Mouse (Mus musculus): ENCODE data around the gene Sgcd. TPM values are rescaled to one million over a fixed set of nuclear protein-coding genes. Genes with fewer than 3 reads are reported as not detected.

Gene Sgcd
- 4.5 and 6.4 TPM in 2 replicates for polyA plus RNA-seq (2015; fragmentation: Nextera tagmentation; extraction: Ambion mirVana)

- H3K9ac ChIP-seq = peak within 1 kb of the TSS; percentile 86
- no peaks in the 10 kb centered on the region for H3K9me3 ChIP-seq
- peak within 1 kb of the TSS; percentile 90 for H3K27ac ChIP-seq (replicated peaks)
- peaks cover 28% of the 10 kb centered on the region for H3K4me1 ChIP-seq (replicated peaks)
- H3K27me3 ChIP-seq = peaks cover 4% of the 10 kb centered on the region; the same call in 1 of the 2 replicates
- ATAC-seq (ENCODE audit: low FRiP score, low read depth) = peak; percentile 90
- H3K4me2 ChIP-seq = peak within 1 kb of the TSS; percentile 89
- peak within 1 kb of the TSS; percentile 78 for H3K4me3 ChIP-seq
- under 1% methylated on average over 54 of the region's 67 CpGs for whole genome bisulfite sequencing
- H3K36me3 ChIP-seq = no peaks in the 10 kb centered on the region
Observed at GRCm38 (mm10) chr11:47988697-47989533, at the start of gene Sgcd. Sgcd (minus strand) TSS chr11:47988969.

- 62% methylated on average over 4 of the region's 4 CpGs for WGBS
- no peak for ATAC-seq (ENCODE audit: low FRiP score, low read depth)
- H3K4me3 ChIP-seq = no peak overlapping the region
- no peaks in the 10 kb centered on the region for H3K27me3 ChIP-seq
- H3K36me3 ChIP-seq = no peaks in the 10 kb centered on the region
- H3K9me3 ChIP-seq = no peaks in the 10 kb centered on the region
- no peak overlapping the region for H3K9ac ChIP-seq
- no peaks in the 10 kb centered on the region for H3K4me1 ChIP-seq (replicated peaks)
- H3K4me2 ChIP-seq = no peak overlapping the region
- no peak overlapping the region for H3K27ac ChIP-seq (replicated peaks)
Observed at GRCm38 (mm10) chr11:48038051-48038450, 49.3 kb upstream of the Sgcd start.

GRCm38 (mm10) chr11:48012836-48013235 is 24.1 kb upstream of the Sgcd start:
- Histone ChIP-seq H3K9ac (no peak overlapping the region), H3K4me1 (replicated peaks) (no peaks in the 10 kb centered on the region), H3K9me3 (no peaks in the 10 kb centered on the region), H3K36me3 (no peaks in the 10 kb centered on the region), H3K4me2 (no peak overlapping the region), H3K27ac (replicated peaks) (no peak overlapping the region), H3K4me3 (no peak overlapping the region), H3K27me3 (no peaks in the 10 kb centered on the region)
- ATAC-seq (ENCODE audit: low FRiP score, low read depth) = no peak
- 54% methylated on average over 3 of the region's 3 CpGs for WGBS

DNA sequence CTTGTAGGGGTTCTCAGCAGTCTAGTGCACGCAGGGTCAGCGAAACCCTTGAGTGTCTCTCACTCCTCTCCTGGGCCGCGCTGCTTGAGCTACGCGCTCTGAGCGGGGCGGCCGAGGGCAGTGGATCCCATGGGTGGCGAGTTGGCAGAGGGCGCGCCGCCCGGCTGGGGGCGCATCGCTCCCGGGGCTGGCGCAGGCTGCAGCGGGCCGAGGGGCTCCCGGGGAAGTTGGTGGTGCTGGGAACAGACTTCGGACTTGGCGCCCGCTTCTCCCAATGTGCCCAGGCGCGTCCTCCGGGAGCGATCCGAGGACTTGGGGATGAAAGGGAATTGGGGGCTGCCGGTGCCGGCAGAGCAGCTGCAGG is 454 bp downstream of the Sgcd start:
- Histone ChIP-seq H3K27me3 (peaks cover 4% of the 10 kb centered on the region; the same call in 1 of the 2 replicates), H3K4me2 (peak overlapping the region; percentile 89), H3K9ac (peak overlapping the region; percentile 86), H3K4me3 (peak overlapping the region; percentile 78), H3K27ac (replicated peaks) (peak overlapping the region; percentile 90), H3K4me1 (replicated peaks) (peaks cover 28% of the 10 kb centered on the region), H3K9me3 (no peaks in the 10 kb centered on the region), H3K36me3 (no peaks in the 10 kb centered on the region)
- under 1% methylated on average over 30 of the region's 31 CpGs for WGBS
- peak; percentile 83 for ATAC-seq (ENCODE audit: low FRiP score, low read depth)

GRCm38 (mm10) chr11:47987893-47988267 is 889 bp downstream of the Sgcd start:
- ATAC-seq (ENCODE audit: low FRiP score, low read depth) = no peak
- Histone ChIP-seq H3K27me3 (peaks cover 4% of the 10 kb centered on the region; the same call in 1 of the 2 replicates), H3K27ac (replicated peaks) (peak overlapping the region; percentile 90), H3K4me3 (peak overlapping the region; percentile 78), H3K9ac (peak overlapping the region; percentile 86), H3K4me1 (replicated peaks) (peaks cover 28% of the 10 kb centered on the region), H3K4me2 (peak overlapping the region; percentile 89), H3K36me3 (no peaks in the 10 kb centered on the region), H3K9me3 (no peaks in the 10 kb centered on the region)
- 8% methylated on average over 12 of the region's 12 CpGs for WGBS

DNA sequence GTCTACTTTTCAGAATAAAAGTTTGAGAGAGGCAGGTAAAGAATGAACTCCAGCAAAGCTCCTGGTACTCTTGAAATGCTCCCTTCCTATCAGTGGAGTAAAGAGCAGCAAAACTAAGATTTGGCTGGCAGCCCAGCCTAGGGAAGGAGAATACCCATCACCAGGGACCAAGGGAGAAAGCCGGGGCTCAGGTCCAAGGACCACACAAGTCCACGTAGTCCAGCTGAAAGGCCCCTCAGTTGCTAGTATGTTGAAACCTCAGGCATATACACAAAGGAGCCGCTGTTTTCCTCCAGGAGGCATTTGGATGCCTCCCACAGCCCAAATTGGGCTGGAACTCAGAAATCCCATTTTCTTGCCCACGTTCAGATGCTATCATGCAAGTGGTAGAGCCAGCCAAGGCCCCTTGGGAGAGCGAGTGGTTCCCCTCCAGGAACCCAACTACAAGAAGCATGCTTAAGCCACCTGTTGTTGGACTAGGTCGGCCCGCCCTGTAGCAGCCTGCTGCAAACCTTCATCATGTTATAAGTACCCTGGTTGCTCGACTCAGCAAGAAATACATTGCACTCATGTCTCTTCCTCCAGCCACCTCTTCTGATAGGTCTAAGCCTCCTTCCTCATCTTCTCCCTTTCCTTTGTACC is 1.4 kb downstream of the Sgcd start:
- Histone ChIP-seq H3K27me3 (peaks cover 4% of the 10 kb centered on the region; the same call in 1 of the 2 replicates), H3K4me1 (replicated peaks) (peaks cover 28% of the 10 kb centered on the region), H3K4me2 (peak overlapping the region; percentile 89), H3K9me3 (no peaks in the 10 kb centered on the region), H3K36me3 (no peaks in the 10 kb centered on the region), H3K27ac (replicated peaks) (no peak overlapping the region; the same call in 1 of the 2 replicates), H3K9ac (peak overlapping the region; percentile 86), H3K4me3 (peak overlapping the region; percentile 78)
- ATAC-seq (ENCODE audit: low FRiP score, low read depth) = peak; percentile 49; the same call in 1 of the 2 replicates
- WGBS = 54% methylated on average over 8 of the region's 8 CpGs

- H3K27ac ChIP-seq (replicated peaks) = no peak overlapping the region
- no peak overlapping the region for H3K9ac ChIP-seq
- H3K4me1 ChIP-seq (replicated peaks) = peaks cover 14% of the 10 kb centered on the region
- no peak for ATAC-seq (ENCODE audit: low FRiP score, low read depth)
- H3K9me3 ChIP-seq = no peaks in the 10 kb centered on the region
- no peak overlapping the region for H3K4me3 ChIP-seq
- no peak overlapping the region for H3K4me2 ChIP-seq
- whole genome bisulfite sequencing = 71% methylated on average over 1 of the region's 1 CpGs
- 0 out of 2 replicates have a peak, but pooled peaks cover under 1% of the 10 kb centered on the region for H3K27me3 ChIP-seq
- no peaks in the 10 kb centered on the region for H3K36me3 ChIP-seq
Observed at GRCm38 (mm10) chr11:47982152-47982551, 6.6 kb downstream of the Sgcd start.

DNA sequence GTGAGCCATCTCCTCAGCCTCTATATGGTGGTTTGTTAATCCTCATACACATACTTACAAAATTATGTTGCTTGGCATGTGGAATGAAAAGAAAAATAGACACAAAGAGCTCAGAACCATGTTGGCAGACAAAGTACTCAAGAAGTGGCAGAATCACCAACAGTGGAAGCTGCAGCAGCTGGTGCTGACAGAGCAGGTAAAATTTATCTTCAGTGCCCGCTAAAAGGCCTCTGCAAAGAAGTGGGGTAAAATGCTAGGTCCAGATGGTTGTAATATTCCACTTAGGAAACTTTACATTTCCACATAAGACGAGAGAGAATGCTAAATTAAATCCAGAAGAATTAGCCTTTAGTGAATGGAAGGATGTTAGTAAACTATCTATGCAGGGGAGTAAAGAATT is 7.7 kb downstream of the Sgcd start:
- H3K4me3 ChIP-seq = no peak overlapping the region
- no peaks in the 10 kb centered on the region for H3K9me3 ChIP-seq
- no peaks in the 10 kb centered on the region for H3K27me3 ChIP-seq
- H3K36me3 ChIP-seq = no peaks in the 10 kb centered on the region
- no peak for ATAC-seq (ENCODE audit: low FRiP score, low read depth)
- no peak overlapping the region for H3K27ac ChIP-seq (replicated peaks)
- 0 out of 2 replicates have a peak, but pooled peaks cover 4% of the 10 kb centered on the region for H3K4me1 ChIP-seq (replicated peaks)
- WGBS = 73% methylated on average over 2 of the region's 2 CpGs
- no peak overlapping the region for H3K4me2 ChIP-seq
- no peak overlapping the region for H3K9ac ChIP-seq

- H3K4me3 ChIP-seq = no peak overlapping the region
- H3K27me3 ChIP-seq = no peaks in the 10 kb centered on the region
- H3K9ac ChIP-seq = no peak overlapping the region
- H3K4me2 ChIP-seq = no peak overlapping the region
- 67% methylated on average over 3 of the region's 3 CpGs for WGBS
- H3K36me3 ChIP-seq = no peaks in the 10 kb centered on the region
- H3K27ac ChIP-seq (replicated peaks) = no peak overlapping the region
- no peak for ATAC-seq (ENCODE audit: low FRiP score, low read depth)
- no peaks in the 10 kb centered on the region for H3K4me1 ChIP-seq (replicated peaks)
- H3K9me3 ChIP-seq = no peaks in the 10 kb centered on the region
Observed at GRCm38 (mm10) chr11:47953291-47953690, 35.5 kb downstream of the Sgcd start.

DNA sequence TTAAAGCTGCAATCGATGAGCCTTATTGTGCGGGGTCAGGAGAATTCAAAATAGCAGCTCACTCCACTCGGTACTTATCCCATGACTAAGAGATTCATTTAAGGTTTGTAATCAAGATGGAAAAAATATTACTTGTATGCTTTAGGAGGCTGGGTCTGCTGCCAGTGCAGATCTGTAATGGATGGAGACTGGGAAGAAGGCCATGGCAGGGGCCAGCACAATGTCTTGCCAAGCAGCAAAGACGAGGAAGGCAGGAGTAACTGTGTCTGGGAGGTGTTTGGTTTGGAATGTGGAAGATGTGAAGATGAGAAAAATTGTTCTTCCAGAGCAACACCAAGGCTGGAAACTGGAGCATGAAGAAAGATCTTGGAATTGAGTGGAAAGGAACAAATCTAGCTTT is 36.4 kb downstream of the Sgcd start:
- H3K9me3 ChIP-seq = no peaks in the 10 kb centered on the region
- H3K36me3 ChIP-seq = no peaks in the 10 kb centered on the region
- H3K27me3 ChIP-seq = no peaks in the 10 kb centered on the region
- no peaks in the 10 kb centered on the region for H3K4me1 ChIP-seq (replicated peaks)
- no peak for ATAC-seq (ENCODE audit: low FRiP score, low read depth)
- H3K9ac ChIP-seq = no peak overlapping the region
- H3K4me3 ChIP-seq = no peak overlapping the region
- H3K27ac ChIP-seq (replicated peaks) = no peak overlapping the region
- 79% methylated on average over 4 of the region's 4 CpGs for WGBS
- no peak overlapping the region for H3K4me2 ChIP-seq

DNA sequence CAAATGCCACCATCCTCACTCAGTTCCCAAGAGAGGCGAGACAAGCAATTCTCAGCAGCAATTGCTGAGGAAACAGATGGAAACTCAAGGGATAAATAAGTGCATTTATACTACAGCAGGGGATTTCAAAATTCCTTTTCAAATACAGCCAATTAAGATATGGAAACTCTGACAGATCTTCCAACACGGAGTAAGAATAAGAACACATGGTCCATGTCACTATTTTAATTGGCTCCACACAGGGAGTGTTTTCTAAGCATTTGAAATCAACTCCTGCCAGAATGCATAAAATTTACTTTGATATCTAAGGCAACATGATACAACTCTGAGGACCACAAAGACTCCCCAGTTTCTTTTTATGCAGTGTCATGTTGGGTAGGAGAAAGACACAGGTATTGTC is 49.0 kb downstream of the Sgcd start:
- no peaks in the 10 kb centered on the region for H3K4me1 ChIP-seq (replicated peaks)
- no peak overlapping the region for H3K9ac ChIP-seq
- 69% methylated on average over 2 of the region's 2 CpGs for WGBS
- no peaks in the 10 kb centered on the region for H3K9me3 ChIP-seq
- H3K4me2 ChIP-seq = no peak overlapping the region
- no peaks in the 10 kb centered on the region for H3K27me3 ChIP-seq
- H3K36me3 ChIP-seq = no peaks in the 10 kb centered on the region
- no peak overlapping the region for H3K27ac ChIP-seq (replicated peaks)
- ATAC-seq (ENCODE audit: low FRiP score, low read depth) = no peak
- no peak overlapping the region for H3K4me3 ChIP-seq

- H3K9ac ChIP-seq = no peak overlapping the region
- no peak overlapping the region for H3K27ac ChIP-seq (replicated peaks)
- no peaks in the 10 kb centered on the region for H3K27me3 ChIP-seq
- no peak overlapping the region for H3K4me3 ChIP-seq
- no peak overlapping the region for H3K4me2 ChIP-seq
- no peak for ATAC-seq (ENCODE audit: low FRiP score, low read depth)
- no peaks in the 10 kb centered on the region for H3K4me1 ChIP-seq (replicated peaks)
- no peaks in the 10 kb centered on the region for H3K9me3 ChIP-seq
- 89% methylated on average over 2 of the region's 2 CpGs for WGBS
- H3K36me3 ChIP-seq = no peaks in the 10 kb centered on the region
Observed at GRCm38 (mm10) chr11:47917616-47918015, 71.2 kb downstream of the Sgcd start.

All from hindbrain, embryonic 15.5 days (tissue).